Mouse (Mus musculus): ENCODE measurements around the gene Dynlrb2.

- no peak for TF ChIP-seq MYOG (IDR thresholded peaks at IDR 0.05; ENCODE audit: control insufficient read depth in 1 of 3, insufficient read depth in 1 of 3, insufficient read length in 2 of 3, low read depth in 2 of 3)
- no peak for TF ChIP-seq USF1 (IDR thresholded peaks at IDR 0.05; ENCODE audit: low read depth)
- no peak for TF ChIP-seq POLR2AphosphoS2 (IDR thresholded peaks at IDR 0.05; ENCODE audit: insufficient read length, low read depth)
- no peak for TF ChIP-seq POLR2A (IDR thresholded peaks at IDR 0.05; ENCODE audit: insufficient read length, low read depth)
- no peak for TF ChIP-seq CEBPB (IDR thresholded peaks at IDR 0.05; ENCODE audit: insufficient read depth, poor library complexity, severe bottlenecking)
- no peak for TF ChIP-seq TCF12 (IDR thresholded peaks at IDR 0.05; ENCODE audit: insufficient read depth, poor library complexity, severe bottlenecking)
Measured at GRCm38 (mm10) chr8:116478681-116479080, 26.1 kb upstream of the Dynlrb2 start.
